Mouse (Mus musculus) gastrocnemius, adult 8-10 months (tissue): ENCODE results near the gene Gm6993. TPM values are rescaled to one million over a fixed set of nuclear protein-coding genes. Genes with fewer than 3 reads are reported as not detected.

Source experiments
- DNase-seq, 2 experiments: peaks; one replicate each; pipeline ENCODE4 v3.0.0; 2022; ENCODE audit warnings: low spot score in 2 of 2
- total RNA-seq, 4 experiments: library from RNA; stranded (reverse); gene quantifications; 2 replicates each; pipeline ENCODE4 v1.2.4; 2022

The Gm6993 gene
- total RNA-seq, 4 experiments from 2014 or later: not detected

- no peak for DNase-seq
Observed at GRCm38 (mm10) chr12:31270776-31271175, 30.2 kb downstream of the Gm6993 start.

- no peak for DNase-seq
Observed at GRCm38 (mm10) chr12:31271361-31272011, 30.9 kb downstream of the Gm6993 start.

- DNase-seq: no peak
Observed at GRCm38 (mm10) chr12:31272012-31272735, 31.6 kb downstream of the Gm6993 start.

GRCm38 (mm10) chr12:31272846-31273245, 32.3 kb downstream of the Gm6993 start:
- DNase-seq: no peak

- DNase-seq: no peak
Observed at GRCm38 (mm10) chr12:31273646-31274045, 33.1 kb downstream of the Gm6993 start.

GRCm38 (mm10) chr12:31275411-31275810, 34.8 kb downstream of the Gm6993 start:
- DNase-seq: no peak

GRCm38 (mm10) chr12:31278270-31278669, 37.7 kb downstream of the Gm6993 start:
- DNase-seq: no peak

- DNase-seq: no peak
Observed at GRCm38 (mm10) chr12:31280318-31280717, 39.7 kb downstream of the Gm6993 start.

GRCm38 (mm10) chr12:31281100-31281591, 40.6 kb downstream of the Gm6993 start:
- DNase-seq: no peak

- no peak for DNase-seq
Observed at GRCm38 (mm10) chr12:31282241-31282640, 41.7 kb downstream of the Gm6993 start.

- no peak for DNase-seq
Observed at GRCm38 (mm10) chr12:31283131-31283530, 42.6 kb downstream of the Gm6993 start.

GRCm38 (mm10) chr12:31283617-31284136, 43.1 kb downstream of the Gm6993 start:
- DNase-seq: no peak

- DNase-seq: no peak
Observed at GRCm38 (mm10) chr12:31289046-31289445, 48.5 kb downstream of the Gm6993 start.

Other genes with a start within 250 kb of the Gm6993 start
- gene Fam110c, start 166.9 kb upstream of the Gm6993 start, total RNA-seq: not detected
- gene Lamb1, start 24.5 kb downstream of the Gm6993 start, total RNA-seq: 10 to 100 TPM in 1 of 4 experiments, 1 to 10 TPM in 3; 6.6 to 10.9 (median 9.1) TPM
- gene Dld, start 110.7 kb downstream of the Gm6993 start, total RNA-seq: 100 to 1,000 TPM; 162 to 186 (median 180) TPM
- not detected for gene Slc26a3, start 150.1 kb downstream of the Gm6993 start, total RNA-seq